ENCODE assay signal across 12 mouse cellular contexts in the genomic region with DNA sequence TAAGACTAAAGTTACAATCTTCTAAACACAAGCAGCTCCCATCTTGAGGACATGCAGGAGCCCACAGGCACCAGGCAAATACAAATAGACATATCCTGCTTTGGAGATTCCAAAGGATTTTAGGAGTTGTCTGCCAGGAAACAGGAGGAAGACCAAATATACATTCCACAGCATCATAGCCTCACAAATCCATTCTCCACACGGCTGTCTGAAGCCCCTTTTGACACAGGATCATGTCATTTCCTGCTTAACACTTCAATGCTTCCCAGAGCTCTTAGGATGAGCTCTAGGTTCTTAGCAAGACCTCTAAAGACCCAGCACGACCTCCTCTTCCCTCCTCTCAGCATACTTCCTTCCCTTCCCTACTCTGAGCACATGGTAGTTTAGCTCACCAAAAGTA.
DNase-seq lines count a peak whose midpoint lies in the region; ATAC-seq and TF ChIP-seq lines count a peak whose summit lies in the region.
"Had no signal": no experiment of that assay in that cellular context is flagged by ENCODE, and none has a peak within 500 bp of the region (broad histone marks: within the 10 kb centered on the region; RNA-seq: fewer than 3 reads in every experiment).

No protein-coding gene starts in this region.

- DNase-seq in heart, adult 9 months (ENCODE audit: low spot score in 2 of 2) = no peak
- no peak for DNase-seq in liver, postnatal 0 days
- DNase-seq in mesoderm, embryonic 11.5 days (ENCODE audit: low read depth, low spot score) = peak; percentile 25
- DNase-seq in ovary, postnatal 10 days (ENCODE audit: low spot score) = no peak
- DNase-seq: cerebellum, postnatal 10 days; embryo, embryonic 11 days; forebrain, postnatal 0 days; kidney, postnatal 36 days; thymus, postnatal 4 days had no signal

- no peak overlapping the region for H3K9ac ChIP-seq in heart, embryonic 14.5 days (ENCODE audit: low read length)
- H3K9ac ChIP-seq in liver, embryonic 12.5 days = no peak overlapping the region
- no peak overlapping the region for H3K9ac ChIP-seq in liver, postnatal 0 days (replicated peaks)
- H3K9ac ChIP-seq in embryonic facial prominence, embryonic 15.5 days = no peak overlapping the region
- H3K9ac ChIP-seq: forebrain, postnatal 0 days had no signal

- H3K4me3 ChIP-seq in heart, embryonic 14.5 days (ENCODE audit: control insufficient read depth in 1 of 2, insufficient read depth in 1 of 2, low read depth in 1 of 2, low read length in 2 of 2) = no peak overlapping the region
- no peak overlapping the region for H3K4me3 ChIP-seq in liver, embryonic 12.5 days
- H3K4me3 ChIP-seq in liver, postnatal 0 days (ENCODE audit: low read depth, low read length) = no peak overlapping the region
- no peak overlapping the region for H3K4me3 ChIP-seq in embryonic facial prominence, embryonic 15.5 days (replicated peaks)

- H3K27ac ChIP-seq in heart, embryonic 14.5 days (replicated peaks in 1 of 2; ENCODE audit: control insufficient read depth in 1 of 2, insufficient read depth in 1 of 2, low read depth in 2 of 2, low read length in 2 of 2) = peak overlapping the region; percentile 44 to 56; a peak in 1 of 4 replicates
- peak overlapping the region; percentile 3; the same call in 1 of the 2 replicates for H3K27ac ChIP-seq in liver, embryonic 12.5 days
- no peak overlapping the region for H3K27ac ChIP-seq in liver, postnatal 0 days (ENCODE audit: low read depth)
- H3K27ac ChIP-seq in embryonic facial prominence, embryonic 15.5 days (replicated peaks) = peak overlapping the region; percentile 80

- H3K9me3 ChIP-seq in heart, embryonic 14.5 days (ENCODE audit: control insufficient read depth, low read length) = no peaks in the 10 kb centered on the region
- H3K9me3 ChIP-seq in liver, embryonic 12.5 days (replicated peaks) = no peaks in the 10 kb centered on the region
- no peaks in the 10 kb centered on the region for H3K9me3 ChIP-seq in liver, postnatal 0 days (ENCODE audit: low read length)
- H3K9me3 ChIP-seq in embryonic facial prominence, embryonic 15.5 days (replicated peaks) = no peaks in the 10 kb centered on the region

- TF ChIP-seq CTCF in liver, postnatal 0 days (IDR thresholded peaks at IDR 0.05; ENCODE audit: low read depth) = no peak

- no peak overlapping the region for H3K4me2 ChIP-seq in heart, embryonic 14.5 days (ENCODE audit: low read length)
- no peak overlapping the region for H3K4me2 ChIP-seq in liver, embryonic 12.5 days
- no peak overlapping the region for H3K4me2 ChIP-seq in liver, postnatal 0 days (ENCODE audit: low read depth, low read length)
- H3K4me2 ChIP-seq in embryonic facial prominence, embryonic 15.5 days (replicated peaks) = no peak overlapping the region

- H3K27me3 ChIP-seq in heart, embryonic 14.5 days (ENCODE audit: control insufficient read depth, insufficient read depth, low read length) = no peaks in the 10 kb centered on the region
- no peaks in the 10 kb centered on the region for H3K27me3 ChIP-seq in liver, embryonic 12.5 days (replicated peaks)
- no peaks in the 10 kb centered on the region for H3K27me3 ChIP-seq in liver, postnatal 0 days (ENCODE audit: insufficient read depth, low read length)
- no peaks in the 10 kb centered on the region for H3K27me3 ChIP-seq in embryonic facial prominence, embryonic 15.5 days

- WGBS in heart, embryonic 14.5 days = 34% methylated on average over 2 of the region's 2 CpGs
- 17% methylated on average over 2 of the region's 2 CpGs for WGBS in liver, embryonic 12.5 days (ENCODE audit: insufficient replicate concordance)
- WGBS in liver, postnatal 0 days (ENCODE audit: insufficient replicate concordance) = 27% methylated on average over 2 of the region's 2 CpGs
- 18% methylated on average over 2 of the region's 2 CpGs for WGBS in embryonic facial prominence, embryonic 15.5 days

- no peak for TF ChIP-seq EP300 in liver, postnatal 0 days (IDR thresholded peaks at IDR 0.05; ENCODE audit: low read depth)

- ATAC-seq in heart, embryonic 14.5 days (ENCODE audit: insufficient number of reproducible peaks, insufficient read depth, low FRiP score, low read depth) = no peak
- ATAC-seq in liver, embryonic 12.5 days = no peak
- no peak for ATAC-seq in liver, postnatal 0 days
- no peak for ATAC-seq in embryonic facial prominence, embryonic 15.5 days (ENCODE audit: insufficient number of reproducible peaks, low FRiP score, low TSS enrichment, low read depth)
- ATAC-seq: forebrain, postnatal 0 days had no signal

- no peaks in the 10 kb centered on the region for H3K36me3 ChIP-seq in heart, embryonic 14.5 days (ENCODE audit: control insufficient read depth, insufficient read depth, low read length)
- no peaks in the 10 kb centered on the region for H3K36me3 ChIP-seq in liver, embryonic 12.5 days
- H3K36me3 ChIP-seq in liver, postnatal 0 days (replicated peaks; ENCODE audit: insufficient read depth, low read length) = no peaks in the 10 kb centered on the region
- no peaks in the 10 kb centered on the region for H3K36me3 ChIP-seq in embryonic facial prominence, embryonic 15.5 days

- H3K4me1 ChIP-seq in heart, embryonic 14.5 days (ENCODE audit: control insufficient read depth in 2 of 2, insufficient read depth in 2 of 2, low read length in 2 of 2) = peaks cover 19 to 55% of the 10 kb centered on the region in 2 experiments
- H3K4me1 ChIP-seq in liver, embryonic 12.5 days = peaks cover 79% of the 10 kb centered on the region
- peaks cover 13% of the 10 kb centered on the region for H3K4me1 ChIP-seq in liver, postnatal 0 days (ENCODE audit: insufficient read depth)
- H3K4me1 ChIP-seq in embryonic facial prominence, embryonic 15.5 days = peaks cover 41% of the 10 kb centered on the region
